Mouse (Mus musculus) regulatory T cell (primary cell): ENCODE measurements around the gene Gm3033.
"Not testable (repeated sequence)": the region's sequence is repeated elsewhere in the genome, so short reads cannot be mapped to it uniquely, and the experiment has no call there.

ENCODE experiments used
- in situ Hi-C: fragments of 300-600 bp; cut with MboI, MseI; formaldehyde crosslinking; loops from one replicate; pipeline ENCODE4 v1.15.1; 2025; ENCODE audit warnings: high pct_unique_total_duplicates

The Gm3033 gene

DNA sequence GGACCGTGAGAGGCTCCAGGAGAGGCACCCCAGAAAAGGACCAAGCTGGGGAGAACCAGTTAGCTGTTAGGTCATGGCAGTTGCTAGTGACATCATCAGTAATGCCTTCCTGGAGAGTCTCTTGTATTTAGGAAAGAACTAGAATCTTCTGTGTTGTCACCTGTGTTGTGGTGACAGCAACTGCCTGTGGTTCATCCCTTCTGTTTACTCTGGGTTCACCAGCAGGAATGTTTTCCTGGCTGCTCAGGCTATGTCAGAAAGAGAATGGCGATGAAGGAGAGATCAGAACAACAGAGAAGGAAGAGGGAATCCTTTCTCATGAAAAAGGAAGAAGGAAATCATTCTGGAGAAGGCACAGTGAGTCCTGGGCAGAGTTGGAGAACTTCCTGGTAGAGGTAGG is at the start of gene Gm3033:
Gm3033 (plus strand) TSS at position 301 of the 400 bp plus-strand sequence.
- in situ Hi-C loops, result not testable (repeated sequence)

DNA sequence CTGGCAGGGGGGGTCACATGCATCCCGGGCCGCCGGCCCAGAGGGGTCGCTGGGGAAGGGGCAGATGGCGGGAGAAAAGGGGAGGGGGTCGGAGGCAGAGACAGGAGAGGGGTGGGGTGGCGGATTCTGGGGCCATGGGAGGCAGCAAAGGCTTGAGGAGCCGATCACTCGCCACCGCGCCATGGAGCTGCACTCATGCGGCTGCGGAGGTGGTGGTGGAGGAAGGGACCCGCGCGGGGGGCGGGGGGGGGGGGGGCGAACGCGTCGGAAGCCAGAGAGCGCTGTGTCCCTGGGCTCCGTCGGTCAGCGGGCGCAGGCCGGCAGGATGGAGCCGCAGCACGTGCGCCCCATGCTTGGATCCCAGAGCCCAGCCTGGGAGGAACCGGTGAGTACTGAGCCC is 36.3 kb upstream of the Gm3033 start, which contains the start of gene Gm3002:
Gm3002 (plus strand) TSS at position 301 of the 400 bp plus-strand sequence.
- in situ Hi-C loops, result loop anchor here (25.0 kb wide), 1 partner anchor 1178 kb away; the partner anchor contains the start of gene Gm8297

- in situ Hi-C loops, result not testable (repeated sequence)
Measured at GRCm38 (mm10) chr14:3883872-3884271, 37.8 kb downstream of the Gm3033 start, which contains the start of gene Gm2916. Gm2916 (plus strand) TSS chr14:3884172.
